Mouse (Mus musculus) liver, embryonic 16.5 days (tissue): ENCODE results near the gene Fam184a. TPM values are rescaled to one million over a fixed set of nuclear protein-coding genes. Genes with fewer than 3 reads are reported as not detected.
A peak's percentile ranks its signal among the peaks of the same experiment; 100 is the strongest.

Experiments
- ATAC-seq: fragments of 200-750 bp; cut with Nextera tagmentation; 2 replicates; pipeline ENCODE4 v1.8.0; 2017; ENCODE audit warnings: low read depth, mild to moderate bottlenecking, moderate number of reproducible peaks, moderate library complexity
- H3K27ac ChIP-seq: fragments of 300-500 bp; sonication (generic); 2 replicates; pipeline ENCODE4 v1.5.1; 2014; ENCODE audit warnings: mild to moderate bottlenecking, low read length
- H3K27me3 ChIP-seq: fragments of 300-500 bp; sonication (generic); 2 replicates; pipeline ENCODE4 v1.6.1; 2014; ENCODE audit warnings: low read depth, low read length, mixed read lengths; ENCODE audit not compliant: control insufficient read depth, insufficient read depth
- H3K36me3 ChIP-seq: fragments of 300-500 bp; sonication (generic); 2 replicates; pipeline ENCODE4 v1.6.1; 2014; ENCODE audit warnings: mild to moderate bottlenecking; ENCODE audit not compliant: control insufficient read depth, insufficient read depth
- H3K4me1 ChIP-seq: fragments of 300-500 bp; sonication (generic); 2 replicates; pipeline ENCODE4 v1.6.1; 2014; ENCODE audit warnings: low read depth, low read length, mixed read lengths; ENCODE audit not compliant: control insufficient read depth
- H3K4me2 ChIP-seq: fragments of 300-500 bp; sonication (generic); 2 replicates; pipeline ENCODE4 v1.6.1; 2014; ENCODE audit warnings: low read depth, low read length, mixed read lengths
- H3K4me3 ChIP-seq: fragments of 300-500 bp; sonication (generic); 2 replicates; pipeline ENCODE4 v1.5.1; 2014; ENCODE audit warnings: low read depth, mild to moderate bottlenecking, low read length
- H3K9ac ChIP-seq: fragments of 300-500 bp; sonication (generic); 2 replicates; pipeline ENCODE4 v1.6.1; 2014; ENCODE audit warnings: low read depth, low read length
- H3K9me3 ChIP-seq: fragments of 300-500 bp; sonication (generic); replicated peaks from 2 replicates; pipeline ENCODE4 v1.6.1; 2016; ENCODE audit warnings: low read length; ENCODE audit not compliant: control insufficient read depth
- WGBS: fragments of 180-500 bp; shearing (Covaris S2); extraction: QIAGEN DNeasy Blood & Tissue Kit; methylation state at CpG from one replicate; pipeline ENCODE4 v1.1.7; 2014; ENCODE audit not compliant: insufficient replicate concordance; 5-methylcytosine and 5-hydroxymethylcytosine counted together
- polyA plus RNA-seq: library from polyadenylated mRNA; unstranded; fragments of >200 nt; fragmentation: Nextera tagmentation; extraction: Ambion mirVana; gene quantifications from 2 replicates; pipeline ENCODE4 v1.2.1, GENCODE M21; 2015

The Fam184a gene
- polyA plus RNA-seq = 0.21 and 0.34 TPM in 2 replicates

GRCm38 (mm10) chr10:53750955-53751652 is at the start of gene Fam184a:
Gene Fam184a, minus strand, starts transcription at chr10:53751123.
- H3K9me3 ChIP-seq = no peaks in the 10 kb centered on the region
- H3K27ac ChIP-seq = no peak within 1 kb of the TSS
- peak; percentile 51 for ATAC-seq
- H3K9ac ChIP-seq = no peak within 1 kb of the TSS
- no peaks in the 10 kb centered on the region for H3K36me3 ChIP-seq
- WGBS = 7% methylated on average over 68 of the region's 71 CpGs
- peak within 1 kb of the TSS; percentile 70 for H3K4me2 ChIP-seq
- peaks cover 25% of the 10 kb centered on the region for H3K27me3 ChIP-seq
- H3K4me3 ChIP-seq = peak within 1 kb of the TSS; percentile 56
- H3K4me1 ChIP-seq = no peaks in the 10 kb centered on the region

- H3K9ac ChIP-seq = no peak overlapping the region
- 64% methylated on average over 1 of the region's 1 CpGs for WGBS
These were observed 45.3 kb upstream of the Fam184a start for GRCm38 (mm10) chr10:53796258-53796581.

GRCm38 (mm10) chr10:53795567-53796257 is 44.8 kb upstream of the Fam184a start:
- Histone ChIP-seq H3K36me3 (no peaks in the 10 kb centered on the region), H3K9me3 (no peaks in the 10 kb centered on the region), H3K4me3 (no peak overlapping the region), H3K27me3 (no peaks in the 10 kb centered on the region), H3K4me1 (no peaks in the 10 kb centered on the region), H3K4me2 (no peak overlapping the region), H3K27ac (no peak overlapping the region), H3K9ac (no peak overlapping the region)
- 8% methylated on average over 2 of the region's 2 CpGs for WGBS
- ATAC-seq = no peak

More at GRCm38 (mm10) chr10:53796258-53796581, 45.3 kb upstream of the Fam184a start:
- Histone ChIP-seq H3K4me1 (no peaks in the 10 kb centered on the region), H3K4me3 (no peak overlapping the region), H3K27ac (no peak overlapping the region), H3K27me3 (no peaks in the 10 kb centered on the region), H3K36me3 (no peaks in the 10 kb centered on the region), H3K9me3 (no peaks in the 10 kb centered on the region), H3K4me2 (no peak overlapping the region)
- ATAC-seq = no peak

- Histone ChIP-seq H3K36me3 (no peaks in the 10 kb centered on the region), H3K27me3 (no peaks in the 10 kb centered on the region), H3K4me3 (no peak overlapping the region), H3K4me1 (no peaks in the 10 kb centered on the region), H3K9me3 (no peaks in the 10 kb centered on the region), H3K4me2 (no peak overlapping the region), H3K27ac (no peak overlapping the region), H3K9ac (no peak overlapping the region)
- 47% methylated on average over 2 of the region's 2 CpGs for WGBS
- ATAC-seq = no peak
These were observed 40.4 kb upstream of the Fam184a start for GRCm38 (mm10) chr10:53791281-53791680.

GRCm38 (mm10) chr10:53776591-53776990 is 25.7 kb upstream of the Fam184a start:
- WGBS = 61% methylated on average over 2 of the region's 2 CpGs
- no peaks in the 10 kb centered on the region for H3K36me3 ChIP-seq
- no peaks in the 10 kb centered on the region for H3K27me3 ChIP-seq
- no peak overlapping the region for H3K27ac ChIP-seq
- H3K4me2 ChIP-seq = no peak overlapping the region
- H3K9ac ChIP-seq = no peak overlapping the region
- no peaks in the 10 kb centered on the region for H3K4me1 ChIP-seq
- no peak for ATAC-seq
- no peaks in the 10 kb centered on the region for H3K9me3 ChIP-seq
- H3K4me3 ChIP-seq = no peak overlapping the region

GRCm38 (mm10) chr10:53772708-53773107 is 21.8 kb upstream of the Fam184a start:
- WGBS = 55% methylated on average over 4 of the region's 4 CpGs
- no peaks in the 10 kb centered on the region for H3K4me1 ChIP-seq
- no peaks in the 10 kb centered on the region for H3K27me3 ChIP-seq
- no peak overlapping the region for H3K4me2 ChIP-seq
- no peak overlapping the region for H3K27ac ChIP-seq
- H3K9ac ChIP-seq = no peak overlapping the region
- no peaks in the 10 kb centered on the region for H3K36me3 ChIP-seq
- ATAC-seq = no peak
- H3K4me3 ChIP-seq = no peak overlapping the region
- H3K9me3 ChIP-seq = no peaks in the 10 kb centered on the region

- WGBS = 41% methylated on average over 2 of the region's 2 CpGs
- Histone ChIP-seq H3K9me3 (no peaks in the 10 kb centered on the region), H3K4me2 (no peak overlapping the region), H3K4me1 (no peaks in the 10 kb centered on the region), H3K36me3 (no peaks in the 10 kb centered on the region), H3K27ac (no peak overlapping the region), H3K9ac (no peak overlapping the region), H3K4me3 (no peak overlapping the region), H3K27me3 (no peaks in the 10 kb centered on the region)
- ATAC-seq = no peak
These were observed 20.6 kb upstream of the Fam184a start for GRCm38 (mm10) chr10:53771480-53771879.

GRCm38 (mm10) chr10:53768745-53769144 is 17.8 kb upstream of the Fam184a start:
- H3K27me3 ChIP-seq = no peaks in the 10 kb centered on the region
- H3K4me2 ChIP-seq = no peak overlapping the region
- H3K9ac ChIP-seq = no peak overlapping the region
- ATAC-seq = no peak
- no peaks in the 10 kb centered on the region for H3K36me3 ChIP-seq
- no peaks in the 10 kb centered on the region for H3K9me3 ChIP-seq
- WGBS = 39% methylated on average over 3 of the region's 3 CpGs
- no peaks in the 10 kb centered on the region for H3K4me1 ChIP-seq
- no peak overlapping the region for H3K4me3 ChIP-seq
- H3K27ac ChIP-seq = no peak overlapping the region

GRCm38 (mm10) chr10:53765471-53765870 is 14.5 kb upstream of the Fam184a start:
- Histone ChIP-seq H3K4me1 (no peaks in the 10 kb centered on the region), H3K36me3 (no peaks in the 10 kb centered on the region), H3K4me2 (no peak overlapping the region), H3K9me3 (no peaks in the 10 kb centered on the region), H3K9ac (no peak overlapping the region), H3K4me3 (no peak overlapping the region), H3K27ac (no peak overlapping the region), H3K27me3 (no peaks in the 10 kb centered on the region)
- 61% methylated on average over 4 of the region's 4 CpGs for WGBS
- no peak for ATAC-seq
